18 mouse cellular contexts compared by ENCODE assay signal in genomic region chr10:38973016-38973415, GRCm38 (mm10). TPM values are rescaled to one million over a fixed set of nuclear protein-coding genes. Genes with fewer than 3 reads are reported as not detected.
DNase-seq lines count a peak whose midpoint lies in the region; ATAC-seq lines count a peak whose summit lies in the region.
"Had no signal": no experiment of that assay in that cellular context is flagged by ENCODE, and none has a peak within 500 bp of the region (broad histone marks: within the 10 kb centered on the region; RNA-seq: fewer than 3 reads in every experiment).

No protein-coding gene starts in this region.

- H3K9me3 ChIP-seq in heart, embryonic 10.5 days: no peaks in the 10 kb centered on the region
- H3K9me3 ChIP-seq in embryonic facial prominence, embryonic 11.5 days (replicated peaks; ENCODE audit: control insufficient read depth, low read length): no peaks in the 10 kb centered on the region
- no peaks in the 10 kb centered on the region for H3K9me3 ChIP-seq in limb, embryonic 13.5 days
- H3K9me3 ChIP-seq: G1E; hindbrain, embryonic 12.5 days; kidney, embryonic 15.5 days; liver, embryonic 15.5 days; megakaryocyte, embryonic 14.5 days had no signal

- intact Hi-C loops in left cerebral cortex, postnatal 14 days (cut with DNase I): no loop called here

- H3K4me2 ChIP-seq in embryonic facial prominence, embryonic 11.5 days (ENCODE audit: low read depth, low read length): no peak overlapping the region
- H3K4me2 ChIP-seq in limb, embryonic 13.5 days (replicated peaks): peak overlapping the region; percentile 38
- H3K4me2 ChIP-seq: hindbrain, embryonic 12.5 days; kidney, embryonic 15.5 days; liver, embryonic 15.5 days had no signal

- H3K27ac ChIP-seq in heart, embryonic 10.5 days: no peak overlapping the region
- no peak overlapping the region for H3K27ac ChIP-seq in embryonic facial prominence, embryonic 11.5 days (replicated peaks; ENCODE audit: low read depth, low read length)
- H3K27ac ChIP-seq in limb, embryonic 13.5 days: peak overlapping the region; percentile 79; the same call in 1 of the 2 replicates
- H3K27ac ChIP-seq: hindbrain, embryonic 12.5 days; liver, embryonic 15.5 days had no signal

- no peak for ATAC-seq in embryonic facial prominence, embryonic 11.5 days (replicated peaks; ENCODE audit: insufficient number of reproducible peaks, low FRiP score, low TSS enrichment, low read depth)
- ATAC-seq in limb, embryonic 13.5 days (ENCODE audit: low FRiP score, low read depth): peak; percentile 60; the same call in 1 of the 2 replicates
- ATAC-seq: forebrain, embryonic 16.5 days had no signal

- WGBS in heart, embryonic 10.5 days: 57% methylated on average over 4 of the region's 4 CpGs
- WGBS in embryonic facial prominence, embryonic 11.5 days: 15% methylated on average over 4 of the region's 4 CpGs
- WGBS in limb, embryonic 13.5 days: 8% methylated on average over 4 of the region's 4 CpGs

- peaks cover 19% of the 10 kb centered on the region; the same call in 1 of the 2 replicates for H3K36me3 ChIP-seq in heart, embryonic 10.5 days
- no peaks in the 10 kb centered on the region for H3K36me3 ChIP-seq in embryonic facial prominence, embryonic 11.5 days (replicated peaks; ENCODE audit: control insufficient read depth, insufficient read depth, low read depth, low read length)
- H3K36me3 ChIP-seq in limb, embryonic 13.5 days: peaks cover 11% of the 10 kb centered on the region
- H3K36me3 ChIP-seq: G1E; hindbrain, embryonic 12.5 days; liver, embryonic 15.5 days had no signal

- no peak overlapping the region for H3K9ac ChIP-seq in embryonic facial prominence, embryonic 11.5 days (replicated peaks; ENCODE audit: low read length)
- H3K9ac ChIP-seq in limb, embryonic 13.5 days: no peak overlapping the region
- H3K9ac ChIP-seq: hindbrain, embryonic 12.5 days; kidney, embryonic 15.5 days; liver, embryonic 15.5 days had no signal

- H3K27me3 ChIP-seq in heart, embryonic 10.5 days (ENCODE audit: insufficient read depth, poor library complexity, severe bottlenecking): no peaks in the 10 kb centered on the region
- H3K27me3 ChIP-seq in embryonic facial prominence, embryonic 11.5 days (ENCODE audit: control insufficient read depth, insufficient read depth, low read length): no peaks in the 10 kb centered on the region
- no peaks in the 10 kb centered on the region for H3K27me3 ChIP-seq in limb, embryonic 13.5 days
- H3K27me3 ChIP-seq: hindbrain, embryonic 12.5 days; kidney, embryonic 15.5 days; liver, embryonic 15.5 days; megakaryocyte, embryonic 14.5 days had no signal

- peak; percentile 74 for DNase-seq in heart, adult 11 months
- DNase-seq in heart, embryonic 10.5 days (ENCODE audit: low spot score): no peak
- DNase-seq in kidney, postnatal 10 days: peak; percentile 49
- no peak for DNase-seq in kidney, postnatal 36 days
- peak; percentile 92 for DNase-seq in embryonic facial prominence, embryonic 11.5 days (ENCODE audit: low spot score)
- no peak for DNase-seq in liver
- no peak for DNase-seq in left cerebral cortex, postnatal 14 days (ENCODE audit: low spot score in 2 of 2)
- DNase-seq: B cell, adult 2 months; cerebellum, adult 11 months; layer of hippocampus, postnatal 36 days; thymus, postnatal 4 days had no signal

- H3K4me1 ChIP-seq in heart, embryonic 10.5 days: peaks cover 20% of the 10 kb centered on the region
- H3K4me1 ChIP-seq in embryonic facial prominence, embryonic 11.5 days (ENCODE audit: control insufficient read depth, insufficient read depth, low read length): no peaks in the 10 kb centered on the region
- peaks cover 32% of the 10 kb centered on the region for H3K4me1 ChIP-seq in limb, embryonic 13.5 days
- H3K4me1 ChIP-seq: hindbrain, embryonic 12.5 days; liver, embryonic 15.5 days; megakaryocyte, embryonic 14.5 days had no signal

- no peak overlapping the region for H3K4me3 ChIP-seq in heart, embryonic 10.5 days
- no peak overlapping the region for H3K4me3 ChIP-seq in embryonic facial prominence, embryonic 11.5 days (ENCODE audit: low read depth, low read length)
- no peak overlapping the region for H3K4me3 ChIP-seq in limb, embryonic 13.5 days
- H3K4me3 ChIP-seq: hindbrain, embryonic 12.5 days; kidney, embryonic 15.5 days; liver, embryonic 15.5 days; megakaryocyte, embryonic 14.5 days had no signal

RNA-seq across cellular contexts. Expression of gene Lama4, which starts 7.7 kb away (rescaled TPM):
- polyA plus RNA-seq in heart, embryonic 10.5 days (2016; fragmentation: Nextera tagmentation; extraction: Ambion mirVana): 60.0 and 129 TPM in 2 replicates
- polyA plus RNA-seq in embryonic facial prominence, embryonic 11.5 days (2014; fragmentation: Nextera tagmentation; extraction: Ambion mirVana): 24.8 and 27.4 TPM in 2 replicates
- 55.3 and 62.0 TPM in 2 replicates for polyA plus RNA-seq in limb, embryonic 13.5 days (2015; fragmentation: Nextera tagmentation; extraction: Ambion mirVana)
- 10 to 100 TPM; 20.3 to 22.6 TPM for total RNA-seq in left cerebral cortex, postnatal 14 days (2021)
- polyA plus RNA-seq: G1E had no signal

Comparison
In these comparisons a context has a peak if more than half of its experiments do, and no peak if none do; other contexts are left out.
1. DNase-seq: peak in heart, adult 11 months (single experiment), kidney, postnatal 10 days (single experiment) and embryonic facial prominence, embryonic 11.5 days (single experiment); none in heart, embryonic 10.5 days (single experiment), kidney, postnatal 36 days (0 of 2), liver (single experiment) and left cerebral cortex, postnatal 14 days (0 of 2).